ENCODE assay signal across 8 mouse cellular contexts in the genomic region with DNA sequence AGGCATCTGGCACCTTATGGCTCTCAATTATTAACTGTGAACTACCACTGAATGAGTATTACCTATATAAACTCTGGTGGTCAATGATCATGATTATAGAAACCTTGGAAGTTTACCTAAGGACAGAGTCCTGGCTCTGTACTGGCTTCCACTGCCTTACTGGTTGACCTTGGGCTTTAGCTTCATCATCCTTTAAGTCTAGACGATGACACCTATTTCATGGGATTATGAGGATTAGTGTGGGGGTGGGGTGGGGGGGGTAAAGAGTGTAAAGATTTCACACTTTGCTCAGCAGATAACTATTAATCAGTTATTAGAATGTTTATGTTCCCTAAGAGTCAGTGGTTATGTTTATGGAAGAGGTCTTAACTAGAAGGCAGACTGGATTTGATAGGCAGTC. TPM values are rescaled to one million over a fixed set of nuclear protein-coding genes. Genes with fewer than 3 reads are reported as not detected.
DNase-seq lines count a peak whose midpoint lies in the region; ATAC-seq lines count a peak whose summit lies in the region.

No protein-coding gene starts in this region.

- peak overlapping the region; percentile 99 for H3K4me2 ChIP-seq in kidney, embryonic 16.5 days (replicated peaks; ENCODE audit: low read depth, low read length)
- H3K4me2 ChIP-seq in hindbrain, embryonic 15.5 days: peak overlapping the region; percentile 82
- peak overlapping the region; percentile 98 for H3K4me2 ChIP-seq in midbrain, embryonic 14.5 days (ENCODE audit: low read length)

- H3K9me3 ChIP-seq in kidney, embryonic 16.5 days (ENCODE audit: low read length): no peaks in the 10 kb centered on the region
- no peaks in the 10 kb centered on the region for H3K9me3 ChIP-seq in embryonic facial prominence, embryonic 10.5 days
- H3K9me3 ChIP-seq in hindbrain, embryonic 15.5 days: no peaks in the 10 kb centered on the region
- H3K9me3 ChIP-seq in midbrain, embryonic 14.5 days (ENCODE audit: control insufficient read depth, low read length): no peaks in the 10 kb centered on the region

- peaks cover 11% of the 10 kb centered on the region for H3K4me1 ChIP-seq in kidney, embryonic 16.5 days (ENCODE audit: insufficient read depth, low read length)
- peaks cover 16% of the 10 kb centered on the region for H3K4me1 ChIP-seq in embryonic facial prominence, embryonic 10.5 days
- H3K4me1 ChIP-seq in hindbrain, embryonic 15.5 days (replicated peaks): peaks cover 16% of the 10 kb centered on the region
- peaks cover 14% of the 10 kb centered on the region for H3K4me1 ChIP-seq in midbrain, embryonic 14.5 days (ENCODE audit: control insufficient read depth, insufficient read depth, low read length)

- peak overlapping the region; percentile 97 for H3K4me3 ChIP-seq in kidney, embryonic 16.5 days (ENCODE audit: low read length)
- H3K4me3 ChIP-seq in embryonic facial prominence, embryonic 10.5 days: peak overlapping the region; percentile 90
- H3K4me3 ChIP-seq in hindbrain, embryonic 15.5 days: peak overlapping the region; percentile 83
- H3K4me3 ChIP-seq in midbrain, embryonic 14.5 days (replicated peaks; ENCODE audit: low read depth, low read length): peak overlapping the region; percentile 79

- ATAC-seq in kidney, embryonic 16.5 days (ENCODE audit: low FRiP score, low TSS enrichment): peak; percentile 10
- no peak; the same call in 1 of the 2 replicates for ATAC-seq in hindbrain, embryonic 15.5 days (ENCODE audit: low FRiP score, low read depth)
- ATAC-seq in midbrain, embryonic 14.5 days (ENCODE audit: low FRiP score, low TSS enrichment): no peak; the same call in 1 of the 2 replicates

- H3K36me3 ChIP-seq in kidney, embryonic 16.5 days (ENCODE audit: insufficient read depth, low read length): peaks cover 10% of the 10 kb centered on the region
- peaks cover 23% of the 10 kb centered on the region for H3K36me3 ChIP-seq in embryonic facial prominence, embryonic 10.5 days (replicated peaks)
- H3K36me3 ChIP-seq in hindbrain, embryonic 15.5 days: peaks cover 12% of the 10 kb centered on the region
- peaks cover 15% of the 10 kb centered on the region for H3K36me3 ChIP-seq in midbrain, embryonic 14.5 days (ENCODE audit: control insufficient read depth, insufficient read depth, low read length)

- peak overlapping the region; percentile 97 for H3K9ac ChIP-seq in kidney, embryonic 16.5 days (replicated peaks; ENCODE audit: low read length)
- peak overlapping the region; percentile 89 for H3K9ac ChIP-seq in hindbrain, embryonic 15.5 days
- peak overlapping the region; percentile 78; the same call in 1 of the 2 replicates for H3K9ac ChIP-seq in midbrain, embryonic 14.5 days (replicated peaks; ENCODE audit: low read length)

- peak overlapping the region; percentile 93 for H3K27ac ChIP-seq in kidney, embryonic 16.5 days (ENCODE audit: low read length)
- peak overlapping the region; percentile 99 for H3K27ac ChIP-seq in embryonic facial prominence, embryonic 10.5 days (replicated peaks)
- peak overlapping the region; percentile 87 for H3K27ac ChIP-seq in hindbrain, embryonic 15.5 days (replicated peaks)
- H3K27ac ChIP-seq in midbrain, embryonic 14.5 days (replicated peaks; ENCODE audit: low read depth, low read length): peak overlapping the region; percentile 89

- WGBS in kidney, embryonic 16.5 days: 38% methylated on average over 1 of the region's 1 CpGs
- WGBS in embryonic facial prominence, embryonic 10.5 days: 50% methylated on average over 1 of the region's 1 CpGs
- WGBS in hindbrain, embryonic 15.5 days: 45% methylated on average over 1 of the region's 1 CpGs
- WGBS in midbrain, embryonic 14.5 days: 31% methylated on average over 1 of the region's 1 CpGs

- H3K27me3 ChIP-seq in kidney, embryonic 16.5 days (ENCODE audit: insufficient read depth, low read length): no peaks in the 10 kb centered on the region
- no peaks in the 10 kb centered on the region for H3K27me3 ChIP-seq in embryonic facial prominence, embryonic 10.5 days (replicated peaks; ENCODE audit: low read depth, poor library complexity, severe bottlenecking)
- no peaks in the 10 kb centered on the region for H3K27me3 ChIP-seq in hindbrain, embryonic 15.5 days
- no peaks in the 10 kb centered on the region for H3K27me3 ChIP-seq in midbrain, embryonic 14.5 days (ENCODE audit: control insufficient read depth, insufficient read depth, low read length)

- DNase-seq in kidney, adult 18-20 months: no peak
- no peak for DNase-seq in embryonic facial prominence, embryonic 10.5 days (ENCODE audit: low spot score)
- DNase-seq in midbrain, embryonic 14.5 days: no peak
- DNase-seq in layer of hippocampus, adult 18-20 months (ENCODE audit: low spot score in 2 of 2): no peak
- no peak for DNase-seq in thymus, postnatal 36 days
- DNase-seq in left cerebral cortex, adult 11 months (ENCODE audit: low spot score): no peak

RNA-seq across cellular contexts. Expression of a gene that starts 0.5 kb away (rescaled TPM):
- 300 and 303 TPM in 2 replicates for polyA plus RNA-seq in kidney, embryonic 16.5 days (2015; fragmentation: Nextera tagmentation; extraction: Ambion mirVana)
- polyA plus RNA-seq in embryonic facial prominence, embryonic 10.5 days (2016; fragmentation: Nextera tagmentation; extraction: Ambion mirVana): 422 and 440 TPM in 2 replicates
- polyA plus RNA-seq in hindbrain, embryonic 15.5 days (2015; fragmentation: Nextera tagmentation; extraction: Ambion mirVana): 259 and 275 TPM in 2 replicates
- polyA plus RNA-seq in midbrain, embryonic 14.5 days (2014; fragmentation: Nextera tagmentation; extraction: Ambion mirVana): 287 and 336 TPM in 2 replicates
- total RNA-seq in layer of hippocampus, adult 18-20 months (2021): 100 to 1,000 TPM; 115 to 123 TPM

RNA-seq across cellular contexts. Expression of a gene that starts 7.6 kb away (rescaled TPM):
- 371 and 385 TPM in 2 replicates for polyA plus RNA-seq in kidney, embryonic 16.5 days (2015; fragmentation: Nextera tagmentation; extraction: Ambion mirVana)
- 367 and 371 TPM in 2 replicates for polyA plus RNA-seq in embryonic facial prominence, embryonic 10.5 days (2016; fragmentation: Nextera tagmentation; extraction: Ambion mirVana)
- 245 and 261 TPM in 2 replicates for polyA plus RNA-seq in hindbrain, embryonic 15.5 days (2015; fragmentation: Nextera tagmentation; extraction: Ambion mirVana)
- polyA plus RNA-seq in midbrain, embryonic 14.5 days (2014; fragmentation: Nextera tagmentation; extraction: Ambion mirVana): 266 and 270 TPM in 2 replicates
- total RNA-seq in layer of hippocampus, adult 18-20 months (2021): 10 to 100 TPM; 58.4 to 63.7 TPM

RNA-seq across cellular contexts. Expression of a gene that starts 7.9 kb away (rescaled TPM):
- 24.4 and 24.7 TPM in 2 replicates for polyA plus RNA-seq in kidney, embryonic 16.5 days (2015; fragmentation: Nextera tagmentation; extraction: Ambion mirVana)
- 4.3 and 4.6 TPM in 2 replicates for polyA plus RNA-seq in embryonic facial prominence, embryonic 10.5 days (2016; fragmentation: Nextera tagmentation; extraction: Ambion mirVana)
- 3.7 and 3.9 TPM in 2 replicates for polyA plus RNA-seq in hindbrain, embryonic 15.5 days (2015; fragmentation: Nextera tagmentation; extraction: Ambion mirVana)
- polyA plus RNA-seq in midbrain, embryonic 14.5 days (2014; fragmentation: Nextera tagmentation; extraction: Ambion mirVana): 2.6 and 4.5 TPM in 2 replicates
- 1 to 10 TPM; 8.6 to 9.3 TPM for total RNA-seq in layer of hippocampus, adult 18-20 months (2021)

RNA-seq across cellular contexts. Expression of a gene that starts 17.5 kb away (rescaled TPM):
- polyA plus RNA-seq in kidney, embryonic 16.5 days (2015; fragmentation: Nextera tagmentation; extraction: Ambion mirVana): 3.2 and 3.4 TPM in 2 replicates
- 2.8 and 2.9 TPM in 2 replicates for polyA plus RNA-seq in embryonic facial prominence, embryonic 10.5 days (2016; fragmentation: Nextera tagmentation; extraction: Ambion mirVana)
- 4.5 and 5.8 TPM in 2 replicates for polyA plus RNA-seq in hindbrain, embryonic 15.5 days (2015; fragmentation: Nextera tagmentation; extraction: Ambion mirVana)
- polyA plus RNA-seq in midbrain, embryonic 14.5 days (2014; fragmentation: Nextera tagmentation; extraction: Ambion mirVana): 3.7 and 5.1 TPM in 2 replicates
- total RNA-seq in layer of hippocampus, adult 18-20 months (2021): 1 to 10 TPM; 3.2 to 4.2 TPM

RNA-seq across cellular contexts. Expression of a gene that starts 18.0 kb away (rescaled TPM):
- polyA plus RNA-seq in kidney, embryonic 16.5 days (2015; fragmentation: Nextera tagmentation; extraction: Ambion mirVana): 3.7 and 3.8 TPM in 2 replicates
- 2.4 TPM in 2 replicates for polyA plus RNA-seq in embryonic facial prominence, embryonic 10.5 days (2016; fragmentation: Nextera tagmentation; extraction: Ambion mirVana)
- polyA plus RNA-seq in hindbrain, embryonic 15.5 days (2015; fragmentation: Nextera tagmentation; extraction: Ambion mirVana): 7.1 and 8.0 TPM in 2 replicates
- polyA plus RNA-seq in midbrain, embryonic 14.5 days (2014; fragmentation: Nextera tagmentation; extraction: Ambion mirVana): 4.7 and 5.8 TPM in 2 replicates
- total RNA-seq in layer of hippocampus, adult 18-20 months (2021): 10 to 100 TPM; 71.3 to 72.3 TPM
